Mouse (Mus musculus) liver, adult 2 months (tissue): ENCODE measurements around the gene Dhcr24. TPM values are rescaled to one million over a fixed set of nuclear protein-coding genes. Genes with fewer than 3 reads are reported as not detected.
A peak's percentile ranks its signal among the peaks of the same experiment; 100 is the strongest.

Experiments used
- DNase-seq: peaks from one replicate; pipeline ENCODE4 v3.0.0-alpha.2; 2011; ENCODE audit warnings: low read depth, low spot score; ENCODE audit errors: extremely low read depth
- H3K27ac ChIP-seq: fragments of 200-500 bp; replicated peaks from 2 replicates; pipeline ENCODE4 v1.5.1; 2012; ENCODE audit warnings: low read depth, mild to moderate bottlenecking, control low read depth, inconsistent platforms, low read length; ENCODE audit not compliant: insufficient read depth
- H3K27me3 ChIP-seq: fragments of 200-500 bp; 2 replicates; pipeline ENCODE4 v1.6.1; 2012; ENCODE audit warnings: mild to moderate bottlenecking, moderate library complexity, low read length, inconsistent platforms; ENCODE audit not compliant: control insufficient read depth, insufficient read depth
- H3K36me3 ChIP-seq: fragments of 200-500 bp; 2 replicates; pipeline ENCODE4 v1.6.1; 2012; ENCODE audit warnings: low read length, inconsistent platforms; ENCODE audit not compliant: control insufficient read depth, insufficient read depth
- H3K4me1 ChIP-seq: fragments of 200-500 bp; 2 replicates; pipeline ENCODE4 v1.6.1; 2011; ENCODE audit warnings: low read length; ENCODE audit not compliant: control insufficient read depth, insufficient read depth
- H3K4me3 ChIP-seq: fragments of 200-500 bp; 2 replicates; pipeline ENCODE4 v1.5.1; 2011; ENCODE audit warnings: low read depth, mild to moderate bottlenecking, control low read depth, low read length, moderate library complexity; ENCODE audit not compliant: insufficient read depth
- H3K79me2 ChIP-seq: fragments of 200-500 bp; 2 replicates; pipeline ENCODE4 v1.6.1; 2012; ENCODE audit warnings: inconsistent platforms, mild to moderate bottlenecking, low read length, moderate library complexity; ENCODE audit not compliant: control insufficient read depth, insufficient read depth
- H3K9ac ChIP-seq: fragments of 200-500 bp; 2 replicates; pipeline ENCODE4 v1.6.1; 2012; ENCODE audit warnings: low read depth, mild to moderate bottlenecking, control low read depth, inconsistent platforms, low read length
- CTCF ChIP-seq: fragments of 200-500 bp; IDR thresholded peaks from 2 replicates; pipeline ENCODE4 v1.5.1; 2011; ENCODE audit warnings: low read depth, low read length, control low read depth
- POLR2A ChIP-seq: fragments of 200-500 bp; IDR thresholded peaks from 2 replicates; pipeline ENCODE4 v1.6.1; 2011; ENCODE audit warnings: low read length, control low read depth; ENCODE audit not compliant: insufficient read depth; ENCODE audit errors: extremely low read depth
- WGBS: fragments of 180-500 bp; shearing (Covaris S2); methylation state at CpG from one replicate; pipeline ENCODE4 v1.1.7; 2018; 5-methylcytosine and 5-hydroxymethylcytosine counted together
- polyA plus RNA-seq: library from polyadenylated mRNA; depleted of rRNA; stranded (reverse); fragments of >200 nt; gene quantifications from 2 replicates; pipeline ENCODE4 v1.2.3, GENCODE M21; 2012
- total RNA-seq: library from RNA; depleted of rRNA; stranded (reverse); fragments of >200 nt; gene quantifications from 2 replicates; pipeline ENCODE4 v1.2.3, GENCODE M21; 2014

Gene Dhcr24
- total and polyA plus RNA-seq, 2 experiments, result 253 to 676 TPM

- 42% methylated on average over 5 of the region's 5 CpGs for WGBS
- Histone ChIP-seq H3K27me3 (no peaks in the 10 kb centered on the region), H3K27ac (no peak overlapping the region), H3K4me3 (no peak overlapping the region), H3K9ac (no peak overlapping the region), H3K79me2 (peaks cover 6% of the 10 kb centered on the region), H3K4me1 (peaks cover 11% of the 10 kb centered on the region; the same call in 1 of the 2 replicates), H3K36me3 (no peaks in the 10 kb centered on the region)
- no peak for TF ChIP-seq POLR2A
- TF ChIP-seq CTCF, result no peak
- no peak for DNase-seq
Measured at GRCm38 (mm10) chr4:106557262-106557661, 3.6 kb upstream of the Dhcr24 start.

DNA sequence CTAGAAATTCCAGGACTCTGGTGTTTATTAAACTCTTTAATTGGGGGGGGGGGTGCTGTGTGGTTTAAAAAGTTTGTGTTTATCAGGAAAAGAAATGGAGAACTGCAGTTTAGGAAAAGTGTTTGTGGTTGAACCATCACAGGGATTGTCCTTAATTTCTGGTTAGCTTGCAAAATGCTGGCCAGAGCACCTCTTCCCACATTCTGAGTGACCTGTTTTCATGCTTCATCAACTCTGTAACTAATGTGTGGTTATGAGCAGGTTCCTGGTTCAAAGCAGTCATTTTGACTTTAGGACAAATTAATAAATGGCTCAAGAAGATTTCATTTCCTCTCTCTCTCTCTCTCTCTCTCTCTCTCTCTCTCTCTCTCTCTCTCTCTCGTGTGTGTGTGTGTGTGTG, 2.9 kb upstream of the Dhcr24 start:
- Histone ChIP-seq H3K9ac (no peak overlapping the region), H3K27me3 (no peaks in the 10 kb centered on the region), H3K4me1 (peaks cover 11% of the 10 kb centered on the region; the same call in 1 of the 2 replicates), H3K27ac (no peak overlapping the region), H3K4me3 (no peak overlapping the region), H3K36me3 (no peaks in the 10 kb centered on the region), H3K79me2 (peaks cover 6% of the 10 kb centered on the region)
- no CpG with 5 or more reads among the region's 1 CpGs for WGBS
- TF ChIP-seq POLR2A, result no peak
- DNase-seq, result no peak

DNA sequence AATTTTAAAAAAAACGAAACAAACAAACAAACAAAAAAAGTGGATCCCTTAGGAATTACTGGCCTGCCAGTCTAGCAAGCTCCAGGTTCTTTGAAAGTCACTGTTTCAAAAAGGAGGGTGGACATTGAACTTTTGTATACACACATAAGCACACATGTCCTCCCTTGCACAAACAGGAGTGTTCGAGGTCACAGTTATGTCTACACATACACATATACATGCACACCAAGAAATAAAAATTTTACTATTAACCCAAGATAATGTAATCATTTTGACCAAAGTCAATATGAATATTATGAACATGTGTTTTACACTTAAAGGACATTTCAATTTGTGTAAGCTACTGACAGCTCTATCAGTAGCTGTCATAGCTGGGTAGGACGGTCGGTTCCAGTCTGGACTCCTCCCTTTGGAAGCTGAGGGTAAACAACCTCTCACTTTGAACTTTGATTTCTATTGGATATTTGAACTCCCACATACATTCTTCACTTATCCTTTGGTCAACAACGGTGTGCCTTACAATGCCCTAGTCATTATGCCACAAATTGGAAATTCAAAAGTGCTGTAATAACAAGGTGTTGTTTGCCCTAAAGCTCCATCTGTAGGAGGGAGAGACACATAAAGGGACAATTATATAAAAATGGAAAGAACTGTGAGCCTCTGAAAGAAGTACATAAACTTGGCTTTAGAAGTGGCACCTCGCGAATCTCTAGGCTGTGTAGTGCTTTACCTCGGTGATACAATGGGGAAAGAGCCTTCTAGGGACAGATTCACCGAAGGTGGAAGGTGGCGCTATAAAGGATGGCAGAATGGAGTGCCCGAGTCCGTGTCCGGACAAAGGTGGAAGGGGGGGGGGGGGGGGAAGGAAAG, 1.3 kb upstream of the Dhcr24 start:
- 11% methylated on average over 13 of the region's 13 CpGs for WGBS
- Histone ChIP-seq H3K4me1 (peaks cover 21% of the 10 kb centered on the region), H3K79me2 (peaks cover 18% of the 10 kb centered on the region), H3K36me3 (peaks cover 3% of the 10 kb centered on the region; the same call in 1 of the 2 replicates), H3K9ac (peak overlapping the region; percentile 45; the same call in 1 of the 2 replicates), H3K27me3 (no peaks in the 10 kb centered on the region), H3K4me3 (no peak overlapping the region), H3K27ac (peak overlapping the region; percentile 97)
- DNase-seq, result peak; percentile 87
- no peak for TF ChIP-seq POLR2A
- no peak for TF ChIP-seq CTCF

DNA sequence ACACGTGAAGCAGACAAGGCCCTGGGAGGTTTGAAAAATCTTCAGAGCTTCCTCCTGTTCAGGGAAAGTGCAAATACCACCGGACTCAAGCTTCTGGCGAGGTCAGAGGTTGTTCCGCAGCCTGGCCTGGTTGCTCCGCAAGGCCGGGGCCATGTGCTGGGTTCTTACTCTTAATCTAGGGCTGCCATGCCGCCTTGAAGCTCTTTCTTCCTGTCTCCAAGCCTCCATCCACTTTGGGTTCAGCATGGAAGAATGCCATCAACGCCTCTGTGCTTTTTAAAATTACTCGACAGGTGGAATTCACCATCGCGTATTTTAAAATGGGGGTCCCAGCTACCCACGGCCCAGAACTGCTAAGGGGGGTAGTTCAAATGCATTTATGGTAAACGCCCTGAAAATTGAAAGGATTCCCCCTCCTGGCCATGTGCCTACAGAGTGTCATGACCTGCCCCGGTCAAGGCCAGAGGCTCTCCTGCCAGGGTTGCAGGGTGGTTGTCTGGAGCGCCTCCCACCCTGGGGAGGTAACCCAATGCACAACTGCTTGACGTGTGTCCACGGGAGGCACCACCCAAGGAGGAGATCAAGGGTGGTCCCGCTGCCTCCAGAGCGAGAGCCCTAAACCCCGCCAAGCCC, 509 bp upstream of the Dhcr24 start:
- Histone ChIP-seq H3K27ac (peak overlapping the region; percentile 97), H3K4me1 (peaks cover 23% of the 10 kb centered on the region), H3K79me2 (peaks cover 18% of the 10 kb centered on the region), H3K9ac (peak overlapping the region; percentile 81), H3K27me3 (no peaks in the 10 kb centered on the region), H3K4me3 (peak overlapping the region; percentile 83), H3K36me3 (peaks cover 9% of the 10 kb centered on the region)
- WGBS, result 1% methylated on average over 20 of the region's 20 CpGs
- peak; percentile 78 for DNase-seq
- TF ChIP-seq CTCF, result no peak
- TF ChIP-seq POLR2A, result no peak

GRCm38 (mm10) chr4:106562006-106562405, 1.2 kb downstream of the Dhcr24 start:
- Histone ChIP-seq H3K9ac (peak overlapping the region; percentile 95), H3K4me3 (peak overlapping the region; percentile 83), H3K36me3 (peaks cover 18% of the 10 kb centered on the region), H3K27me3 (no peaks in the 10 kb centered on the region), H3K79me2 (peaks cover 22% of the 10 kb centered on the region), H3K27ac (peak overlapping the region; percentile 91), H3K4me1 (peaks cover 25% of the 10 kb centered on the region)
- WGBS, result 4% methylated on average over 6 of the region's 6 CpGs
- TF ChIP-seq CTCF (no peak), POLR2A (no peak)
- peak; percentile 69 for DNase-seq
